In genomic region chr5:122267899-122268298, GRCm38 (mm10) we compare ENCODE assay signal across 9 mouse cellular contexts. TPM values are rescaled to one million over a fixed set of nuclear protein-coding genes. Genes with fewer than 3 reads are reported as not detected.
DNase-seq lines count a peak whose midpoint lies in the region; ATAC-seq lines count a peak whose summit lies in the region.
"Had no signal": no experiment of that assay in that cellular context is flagged by ENCODE, and none has a peak within 500 bp of the region (broad histone marks: within the 10 kb centered on the region; RNA-seq: fewer than 3 reads in every experiment).

No protein-coding gene starts in this region.

- no peaks in the 10 kb centered on the region for H3K36me3 ChIP-seq in hindbrain, embryonic 11.5 days (ENCODE audit: control insufficient read depth, insufficient read depth, low read length)
- no peaks in the 10 kb centered on the region for H3K36me3 ChIP-seq in hindbrain, embryonic 16.5 days (ENCODE audit: control insufficient read depth, insufficient read depth, low read length)
- H3K36me3 ChIP-seq: embryonic facial prominence, embryonic 13.5 days had no signal

- H3K4me1 ChIP-seq in hindbrain, embryonic 11.5 days (replicated peaks; ENCODE audit: control insufficient read depth, insufficient read depth, low read length) = no peaks in the 10 kb centered on the region; the same call in 1 of the 2 replicates
- peaks cover 3% of the 10 kb centered on the region; the same call in 1 of the 2 replicates for H3K4me1 ChIP-seq in hindbrain, embryonic 16.5 days (ENCODE audit: control insufficient read depth, insufficient read depth, low read depth, low read length)

- no peak for ATAC-seq in hindbrain, embryonic 11.5 days (ENCODE audit: low FRiP score)
- no peak for ATAC-seq in hindbrain, embryonic 16.5 days

- H3K9me3 ChIP-seq in hindbrain, embryonic 11.5 days (ENCODE audit: control insufficient read depth, low read length) = no peaks in the 10 kb centered on the region
- H3K9me3 ChIP-seq in hindbrain, embryonic 16.5 days (ENCODE audit: control insufficient read depth, low read length) = no peaks in the 10 kb centered on the region
- H3K9me3 ChIP-seq: embryonic facial prominence, embryonic 13.5 days had no signal

- H3K4me2 ChIP-seq in hindbrain, embryonic 11.5 days (replicated peaks; ENCODE audit: low read depth, low read length) = no peak overlapping the region
- H3K4me2 ChIP-seq in hindbrain, embryonic 16.5 days (ENCODE audit: low read length) = no peak overlapping the region
- H3K4me2 ChIP-seq: embryonic facial prominence, embryonic 13.5 days had no signal

- H3K4me3 ChIP-seq in hindbrain, embryonic 11.5 days (ENCODE audit: low read depth, low read length) = no peak overlapping the region
- H3K4me3 ChIP-seq in hindbrain, embryonic 16.5 days (ENCODE audit: low read length) = no peak overlapping the region
- H3K4me3 ChIP-seq: embryonic facial prominence, embryonic 13.5 days had no signal

- no peak overlapping the region for H3K27ac ChIP-seq in hindbrain, embryonic 11.5 days (ENCODE audit: low read depth, low read length)
- no peak overlapping the region for H3K27ac ChIP-seq in hindbrain, embryonic 16.5 days (ENCODE audit: low read depth, low read length)
- H3K27ac ChIP-seq: embryonic facial prominence, embryonic 13.5 days had no signal

- peak; percentile 76 for DNase-seq in hindbrain, embryonic 11.5 days (ENCODE audit: low spot score)
- DNase-seq in ES-CJ7 (ENCODE audit: low read depth, low spot score) = peak; percentile 58
- DNase-seq in c-Kit-positive CD71-positive TER-119-positive erythroid progenitor cells, embryonic 14.5 days (ENCODE audit: low spot score) = peak; percentile 72
- DNase-seq in gastrocnemius, postnatal 4 days (ENCODE audit: low spot score in 2 of 2) = peak; percentile 45 to 66
- DNase-seq in left cerebral cortex, adult 18-20 months (ENCODE audit: low spot score in 2 of 2) = peak; percentile 73 to 78
- DNase-seq in natural killer cell, adult 2 months (ENCODE audit: low spot score in 2 of 2) = peak; percentile 58 to 82
- peak; percentile 52 to 82 for DNase-seq in thymus, postnatal 10 days (ENCODE audit: low spot score in 2 of 2)

- no peaks in the 10 kb centered on the region for H3K27me3 ChIP-seq in hindbrain, embryonic 11.5 days (ENCODE audit: control insufficient read depth, insufficient read depth, low read length)
- no peaks in the 10 kb centered on the region for H3K27me3 ChIP-seq in hindbrain, embryonic 16.5 days (replicated peaks; ENCODE audit: control insufficient read depth, insufficient read depth, low read length)
- H3K27me3 ChIP-seq: embryonic facial prominence, embryonic 13.5 days had no signal

- H3K9ac ChIP-seq in hindbrain, embryonic 11.5 days (ENCODE audit: low read depth, low read length) = no peak overlapping the region
- H3K9ac ChIP-seq in hindbrain, embryonic 16.5 days (ENCODE audit: low read depth, low read length) = no peak overlapping the region
- H3K9ac ChIP-seq: embryonic facial prominence, embryonic 13.5 days had no signal

- 28% methylated on average over 5 of the region's 5 CpGs for WGBS in hindbrain, embryonic 11.5 days
- WGBS in hindbrain, embryonic 16.5 days = 26% methylated on average over 5 of the region's 5 CpGs

RNA-seq across cellular contexts. Expression of gene Tctn1, which starts 3.6 kb away (rescaled TPM):
- polyA plus RNA-seq in hindbrain, embryonic 11.5 days (2014; fragmentation: Nextera tagmentation; extraction: Ambion mirVana) = 4.4 and 5.6 TPM in 2 replicates
- polyA plus RNA-seq in hindbrain, embryonic 16.5 days (2015; fragmentation: Nextera tagmentation; extraction: Ambion mirVana) = 5.3 and 6.0 TPM in 2 replicates
- 1 to 10 TPM; 7.6 to 10.0 TPM for total RNA-seq in gastrocnemius, postnatal 4 days (2021)
- total RNA-seq in left cerebral cortex, adult 18-20 months (2021) = 10 to 100 TPM; 10.3 to 14.6 TPM

RNA-seq across cellular contexts. Expression of gene Pptc7, which starts 16.3 kb away (rescaled TPM):
- polyA plus RNA-seq in hindbrain, embryonic 11.5 days (2014; fragmentation: Nextera tagmentation; extraction: Ambion mirVana) = 8.1 and 8.4 TPM in 2 replicates
- polyA plus RNA-seq in hindbrain, embryonic 16.5 days (2015; fragmentation: Nextera tagmentation; extraction: Ambion mirVana) = 6.5 and 8.1 TPM in 2 replicates
- 10 to 100 TPM; 16.6 to 17.0 TPM for total RNA-seq in gastrocnemius, postnatal 4 days (2021)
- total RNA-seq in left cerebral cortex, adult 18-20 months (2021) = 10 to 100 TPM; 42.0 to 50.5 TPM
